Mouse (Mus musculus): ENCODE results near the gene Gm10024. TPM values are rescaled to one million over a fixed set of nuclear protein-coding genes. Genes with fewer than 3 reads are reported as not detected.

The Gm10024 gene
- polyA plus RNA-seq (2014; fragmentation: Illumina TruSeq; extraction: RNeasy Lipid Tissue Mini Kit (QIAGEN cat#74804); ENCODE audit: low read depth, low replicate concordance) = not detected

GRCm38 (mm10) chr10:77711157-77711556, at the start of gene Gm10024:
Gm10024 (plus strand) TSS chr10:77711457.

GRCm38 (mm10) chr10:77685895-77686664, 25.2 kb upstream of the Gm10024 start, which contains the start of gene Tspear:
Tspear (plus strand) TSS chr10:77686569.

GRCm38 (mm10) chr10:77690356-77690807, 20.9 kb upstream of the Gm10024 start, which contains the start of gene Gm19402:
Gm19402 (minus strand) TSS chr10:77690757.

GRCm38 (mm10) chr10:77697133-77697532, 14.1 kb upstream of the Gm10024 start, which contains the start of gene Gm9508:
Gm9508 (minus strand) TSS chr10:77697233.

GRCm38 (mm10) chr10:77706326-77706725, 4.9 kb upstream of the Gm10024 start, which contains the start of gene Gm10272:
Gm10272 (plus strand) TSS chr10:77706626.

DNA sequence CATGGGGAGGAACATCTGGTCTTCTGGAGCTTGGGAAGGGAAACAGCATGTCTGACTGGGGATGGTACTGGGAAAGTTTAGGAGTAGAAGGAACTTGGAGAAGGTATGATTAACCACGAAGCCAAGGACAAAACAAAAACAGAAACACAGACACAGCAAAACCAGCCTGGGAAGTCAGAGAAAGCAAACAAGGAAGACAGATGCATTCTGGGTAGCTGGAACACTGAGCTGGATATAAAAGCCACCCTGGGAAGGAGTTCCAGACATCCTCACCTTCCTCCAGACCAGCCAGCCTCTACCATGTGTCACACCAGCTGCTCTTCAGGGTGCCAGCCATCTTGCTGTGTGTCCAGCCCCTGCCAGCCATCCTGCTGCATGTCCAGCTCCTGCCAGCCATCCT, 4.2 kb downstream of the Gm10024 start, which contains the start of gene Gm10142:
Gene Gm10142, plus strand, starts transcription at position 301 of the 400 bp plus-strand sequence.

DNA sequence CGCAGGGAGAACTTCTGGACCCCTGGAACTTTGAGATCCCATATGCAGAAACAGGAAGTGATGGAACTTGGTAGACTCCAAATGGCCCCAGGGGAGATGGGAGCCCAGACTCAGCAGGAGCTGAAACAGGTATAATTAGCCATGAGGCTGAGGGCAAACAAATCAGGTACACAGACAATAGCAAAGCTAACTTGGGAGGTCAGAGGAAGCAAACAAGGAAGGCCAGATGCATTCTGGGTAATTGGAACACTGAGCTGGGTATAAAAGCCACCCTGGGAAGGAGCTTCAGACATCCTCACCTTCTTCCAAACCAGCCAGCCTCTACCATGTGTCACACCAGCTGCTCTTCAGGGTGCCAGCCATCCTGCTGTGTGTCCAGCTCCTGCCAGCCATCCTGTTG, 9.0 kb downstream of the Gm10024 start, which contains the start of gene Krtap12-1:
Gene Krtap12-1, plus strand, starts transcription at position 301 of the 400 bp plus-strand sequence.

GRCm38 (mm10) chr10:77726186-77726585, 14.9 kb downstream of the Gm10024 start, which contains the start of gene Gm10100:
Gm10100 (plus strand) TSS chr10:77726486.

DNA sequence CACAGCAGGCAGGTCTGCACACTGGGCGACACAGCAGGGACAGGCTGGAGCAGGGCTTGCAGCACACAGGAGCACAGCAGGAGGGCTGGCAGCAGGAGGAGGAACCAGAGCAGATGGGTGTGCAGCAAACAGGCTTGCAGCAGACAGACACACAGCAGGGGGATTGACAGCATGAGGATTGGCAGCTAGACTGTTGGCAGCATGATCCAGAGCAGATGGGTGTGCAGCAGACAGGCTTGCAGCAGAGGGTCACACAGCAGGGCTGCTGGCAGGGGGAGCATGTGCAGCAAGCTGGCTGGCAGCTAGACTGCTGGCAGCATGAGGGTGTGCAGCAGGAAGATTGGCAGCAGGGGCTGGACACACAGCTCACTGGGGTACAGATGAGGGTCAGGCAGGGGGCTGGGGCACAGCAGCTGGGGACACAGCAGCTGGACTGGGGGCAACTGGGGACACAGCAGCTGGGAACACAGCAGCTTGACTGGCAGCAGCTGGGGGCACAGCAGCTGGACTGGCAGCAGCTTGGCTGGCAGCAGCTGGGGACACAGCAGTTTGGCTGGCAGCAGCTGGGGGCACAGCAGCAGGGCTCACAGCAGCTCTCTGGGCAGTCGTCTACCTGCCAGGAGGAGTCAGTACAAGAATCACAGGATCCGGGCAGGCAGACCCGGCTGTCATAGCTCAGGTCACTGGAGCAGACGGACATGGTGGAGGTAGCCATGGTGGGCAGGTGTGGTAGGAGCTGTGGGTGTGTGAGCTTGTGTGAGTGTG, 30.8 kb downstream of the Gm10024 start, which contains the start of gene Gm18596:
Gene Gm18596, minus strand, starts transcription at position 715 of the 765 bp plus-strand sequence.

GRCm38 (mm10) chr10:77751254-77751653, 40.0 kb downstream of the Gm10024 start, which contains the start of gene Gm9736:
Gm9736 (minus strand) TSS chr10:77751354.

DNA sequence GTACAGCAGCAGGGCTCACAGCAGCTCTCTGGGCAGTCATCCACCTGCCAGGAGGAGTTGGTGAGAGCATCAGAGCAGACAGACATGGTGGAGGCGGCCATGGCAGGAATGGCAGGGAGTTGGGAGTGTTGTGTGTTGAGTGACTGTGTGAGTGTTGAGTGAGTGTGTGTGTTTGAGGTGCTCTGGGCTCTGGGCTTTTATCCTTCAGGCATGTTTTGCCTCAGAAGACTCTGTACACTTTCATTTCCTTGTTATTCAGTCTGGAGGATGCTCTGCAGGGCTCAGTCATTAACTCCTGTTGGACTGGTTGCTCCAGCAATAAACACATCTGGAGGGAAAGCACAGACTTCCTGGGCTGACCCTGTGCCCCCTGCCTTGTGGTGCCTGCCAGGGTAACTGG, 48.3 kb downstream of the Gm10024 start, which contains the start of gene Gm3233:
Gene Gm3233, minus strand, starts transcription at position 101 of the 400 bp plus-strand sequence.

Other genes starting within 250 kb of the Gm10024 start
- 1.1 TPM for gene Fam207a, start 195.7 kb upstream of the Gm10024 start, polyA plus RNA-seq (2014; fragmentation: Illumina TruSeq; extraction: RNeasy Lipid Tissue Mini Kit (QIAGEN cat#74804); ENCODE audit: low read depth, low replicate concordance)
- 0.28 TPM for gene Itgb2, start 181.2 kb upstream of the Gm10024 start, polyA plus RNA-seq (2014; fragmentation: Illumina TruSeq; extraction: RNeasy Lipid Tissue Mini Kit (QIAGEN cat#74804); ENCODE audit: low read depth, low replicate concordance)
- gene Pttg1ip, start 129.7 kb upstream of the Gm10024 start, polyA plus RNA-seq (2014; fragmentation: Illumina TruSeq; extraction: RNeasy Lipid Tissue Mini Kit (QIAGEN cat#74804); ENCODE audit: low read depth, low replicate concordance) = 229 TPM
- 77.9 TPM for gene Sumo3, start 105.4 kb upstream of the Gm10024 start, polyA plus RNA-seq (2014; fragmentation: Illumina TruSeq; extraction: RNeasy Lipid Tissue Mini Kit (QIAGEN cat#74804); ENCODE audit: low read depth, low replicate concordance)
- not detected for gene Gm49325, start 105.3 kb upstream of the Gm10024 start, polyA plus RNA-seq (2014; fragmentation: Illumina TruSeq; extraction: RNeasy Lipid Tissue Mini Kit (QIAGEN cat#74804); ENCODE audit: low read depth, low replicate concordance)
- gene Ube2g2, start 89.2 kb upstream of the Gm10024 start, polyA plus RNA-seq (2014; fragmentation: Illumina TruSeq; extraction: RNeasy Lipid Tissue Mini Kit (QIAGEN cat#74804); ENCODE audit: low read depth, low replicate concordance) = 6.5 TPM
- not detected for gene Tspear, start 24.9 kb upstream of the Gm10024 start, polyA plus RNA-seq (2014; fragmentation: Illumina TruSeq; extraction: RNeasy Lipid Tissue Mini Kit (QIAGEN cat#74804); ENCODE audit: low read depth, low replicate concordance)
- gene Gm19402, start 20.7 kb upstream of the Gm10024 start, polyA plus RNA-seq (2014; fragmentation: Illumina TruSeq; extraction: RNeasy Lipid Tissue Mini Kit (QIAGEN cat#74804); ENCODE audit: low read depth, low replicate concordance) = not detected
- not detected for gene Gm9508, start 14.2 kb upstream of the Gm10024 start, polyA plus RNA-seq (2014; fragmentation: Illumina TruSeq; extraction: RNeasy Lipid Tissue Mini Kit (QIAGEN cat#74804); ENCODE audit: low read depth, low replicate concordance)
- not detected for gene Gm10272, start 4.8 kb upstream of the Gm10024 start, polyA plus RNA-seq (2014; fragmentation: Illumina TruSeq; extraction: RNeasy Lipid Tissue Mini Kit (QIAGEN cat#74804); ENCODE audit: low read depth, low replicate concordance)
- gene Gm10142, start 4.3 kb downstream of the Gm10024 start, polyA plus RNA-seq (2014; fragmentation: Illumina TruSeq; extraction: RNeasy Lipid Tissue Mini Kit (QIAGEN cat#74804); ENCODE audit: low read depth, low replicate concordance) = not detected
- not detected for gene Krtap12-1, start 9.1 kb downstream of the Gm10024 start, polyA plus RNA-seq (2014; fragmentation: Illumina TruSeq; extraction: RNeasy Lipid Tissue Mini Kit (QIAGEN cat#74804); ENCODE audit: low read depth, low replicate concordance)
- not detected for gene Gm10100, start 15.0 kb downstream of the Gm10024 start, polyA plus RNA-seq (2014; fragmentation: Illumina TruSeq; extraction: RNeasy Lipid Tissue Mini Kit (QIAGEN cat#74804); ENCODE audit: low read depth, low replicate concordance)
- not detected for gene Gm18596, start 31.2 kb downstream of the Gm10024 start, polyA plus RNA-seq (2014; fragmentation: Illumina TruSeq; extraction: RNeasy Lipid Tissue Mini Kit (QIAGEN cat#74804); ENCODE audit: low read depth, low replicate concordance)
- gene Gm9736, start 39.9 kb downstream of the Gm10024 start, polyA plus RNA-seq (2014; fragmentation: Illumina TruSeq; extraction: RNeasy Lipid Tissue Mini Kit (QIAGEN cat#74804); ENCODE audit: low read depth, low replicate concordance) = not detected
- not detected for gene Gm3233, start 48.2 kb downstream of the Gm10024 start, polyA plus RNA-seq (2014; fragmentation: Illumina TruSeq; extraction: RNeasy Lipid Tissue Mini Kit (QIAGEN cat#74804); ENCODE audit: low read depth, low replicate concordance)
- gene Gm3238, start 59.9 kb downstream of the Gm10024 start, polyA plus RNA-seq (2014; fragmentation: Illumina TruSeq; extraction: RNeasy Lipid Tissue Mini Kit (QIAGEN cat#74804); ENCODE audit: low read depth, low replicate concordance) = not detected
- not detected for gene Gm7138, start 65.5 kb downstream of the Gm10024 start, polyA plus RNA-seq (2014; fragmentation: Illumina TruSeq; extraction: RNeasy Lipid Tissue Mini Kit (QIAGEN cat#74804); ENCODE audit: low read depth, low replicate concordance)
- not detected for gene Gm3250, start 71.1 kb downstream of the Gm10024 start, polyA plus RNA-seq (2014; fragmentation: Illumina TruSeq; extraction: RNeasy Lipid Tissue Mini Kit (QIAGEN cat#74804); ENCODE audit: low read depth, low replicate concordance)
- not detected for gene Gm7137, start 76.7 kb downstream of the Gm10024 start, polyA plus RNA-seq (2014; fragmentation: Illumina TruSeq; extraction: RNeasy Lipid Tissue Mini Kit (QIAGEN cat#74804); ENCODE audit: low read depth, low replicate concordance)
- gene Gm9639, start 83.6 kb downstream of the Gm10024 start, polyA plus RNA-seq (2014; fragmentation: Illumina TruSeq; extraction: RNeasy Lipid Tissue Mini Kit (QIAGEN cat#74804); ENCODE audit: low read depth, low replicate concordance) = not detected
- not detected for gene Gm19668, start 87.7 kb downstream of the Gm10024 start, polyA plus RNA-seq (2014; fragmentation: Illumina TruSeq; extraction: RNeasy Lipid Tissue Mini Kit (QIAGEN cat#74804); ENCODE audit: low read depth, low replicate concordance)
- not detected for gene Gm9507, start 100.4 kb downstream of the Gm10024 start, polyA plus RNA-seq (2014; fragmentation: Illumina TruSeq; extraction: RNeasy Lipid Tissue Mini Kit (QIAGEN cat#74804); ENCODE audit: low read depth, low replicate concordance)
- gene Gm2696, start 103.2 kb downstream of the Gm10024 start, polyA plus RNA-seq (2014; fragmentation: Illumina TruSeq; extraction: RNeasy Lipid Tissue Mini Kit (QIAGEN cat#74804); ENCODE audit: low read depth, low replicate concordance) = not detected
- gene Krtap10-4, start 115.6 kb downstream of the Gm10024 start, polyA plus RNA-seq (2014; fragmentation: Illumina TruSeq; extraction: RNeasy Lipid Tissue Mini Kit (QIAGEN cat#74804); ENCODE audit: low read depth, low replicate concordance) = not detected
- not detected for gene Krtap10-10, start 124.5 kb downstream of the Gm10024 start, polyA plus RNA-seq (2014; fragmentation: Illumina TruSeq; extraction: RNeasy Lipid Tissue Mini Kit (QIAGEN cat#74804); ENCODE audit: low read depth, low replicate concordance)
- not detected for gene Gm36176, start 135.3 kb downstream of the Gm10024 start, polyA plus RNA-seq (2014; fragmentation: Illumina TruSeq; extraction: RNeasy Lipid Tissue Mini Kit (QIAGEN cat#74804); ENCODE audit: low read depth, low replicate concordance)
- not detected for gene Gm10318, start 141.4 kb downstream of the Gm10024 start, polyA plus RNA-seq (2014; fragmentation: Illumina TruSeq; extraction: RNeasy Lipid Tissue Mini Kit (QIAGEN cat#74804); ENCODE audit: low read depth, low replicate concordance)
- gene Gm3285, start 150.5 kb downstream of the Gm10024 start, polyA plus RNA-seq (2014; fragmentation: Illumina TruSeq; extraction: RNeasy Lipid Tissue Mini Kit (QIAGEN cat#74804); ENCODE audit: low read depth, low replicate concordance) = not detected
- 2.5 TPM for gene Lrrc3, start 191.1 kb downstream of the Gm10024 start, polyA plus RNA-seq (2014; fragmentation: Illumina TruSeq; extraction: RNeasy Lipid Tissue Mini Kit (QIAGEN cat#74804); ENCODE audit: low read depth, low replicate concordance)

Measured in kidney, adult 10 weeks (tissue).